Mouse (Mus musculus) small intestine, adult 2 months (tissue): Measurements from ENCODE around the gene Prdm16.

Experiments
- CTCF ChIP-seq: fragments of 200-500 bp; IDR thresholded peaks from 2 replicates; pipeline ENCODE4 v1.5.1; 2012; ENCODE audit warnings: low read depth, mild to moderate bottlenecking, control low read depth, inconsistent platforms, low read length, moderate library complexity, mixed read lengths; ENCODE audit not compliant: insufficient replicate concordance, insufficient read length; ENCODE audit errors: extremely low read depth
- POLR2A ChIP-seq: fragments of 200-500 bp; IDR thresholded peaks from 2 replicates; pipeline ENCODE4 v1.6.1; 2012; ENCODE audit warnings: low read depth, mild to moderate bottlenecking, control low read depth, inconsistent platforms, low read length, moderate library complexity

- TF ChIP-seq CTCF (no peak), POLR2A (no peak)
Measured at GRCm38 (mm10) chr4:154585779-154586178, 50.9 kb downstream of the Prdm16 start.
